Mouse (Mus musculus): ENCODE measurements at regions not wholly inside any gene's neighbourhood (a gene's known extent, or its start where the extent isn't known, plus 50 kb on each side); places are given as distances from the start of the nearest gene placed in this dataset.

GRCm38 (mm10) chr19:14705791-14706190 lies 107.9 kb upstream of the Tle4 start:
- no peak for DNase-seq
- intact Hi-C loops (cut with DNase I) = no loop called here

- DNase-seq = peak; percentile 59
- intact Hi-C loops (cut with DNase I) = no loop called here
Measured at GRCm38 (mm10) chr19:14701116-14701515, 103.3 kb upstream of the Tle4 start.

- no peak for DNase-seq
- intact Hi-C loops (cut with DNase I) = no loop called here
Measured at GRCm38 (mm10) chr19:14695369-14695768, 97.5 kb upstream of the Tle4 start.

- intact Hi-C loops (cut with DNase I) = no loop called here
- DNase-seq = no peak
Measured at GRCm38 (mm10) chr19:14692183-14692582, 94.3 kb upstream of the Tle4 start.

- intact Hi-C loops (cut with DNase I) = no loop called here
Measured at GRCm38 (mm10) chr19:14685628-14686027, 87.8 kb upstream of the Tle4 start.

GRCm38 (mm10) chr19:14684669-14685068 lies 86.8 kb upstream of the Tle4 start:
- DNase-seq = no peak
- intact Hi-C loops (cut with DNase I) = no loop called here

More at GRCm38 (mm10) chr19:14685628-14686027, 87.8 kb upstream of the Tle4 start:
- DNase-seq = no peak

GRCm38 (mm10) chr19:14681306-14681705 lies 83.5 kb upstream of the Tle4 start:
- intact Hi-C loops (cut with DNase I) = no loop called here
- DNase-seq = no peak

GRCm38 (mm10) chr19:14679776-14680175 lies 81.9 kb upstream of the Tle4 start:
- DNase-seq = no peak
- intact Hi-C loops (cut with DNase I) = no loop called here

GRCm38 (mm10) chr19:14678584-14678983 lies 80.7 kb upstream of the Tle4 start:
- DNase-seq = no peak

GRCm38 (mm10) chr19:14676929-14677328 lies 79.1 kb upstream of the Tle4 start:
- DNase-seq = no peak
- intact Hi-C loops (cut with DNase I) = no loop called here

More at GRCm38 (mm10) chr19:14678584-14678983, 80.7 kb upstream of the Tle4 start:
- intact Hi-C loops (cut with DNase I) = no loop called here

GRCm38 (mm10) chr19:14670821-14671104 lies 72.9 kb upstream of the Tle4 start:
- intact Hi-C loops (cut with DNase I) = no loop called here
- no peak for DNase-seq

GRCm38 (mm10) chr19:14670078-14670820 lies 72.4 kb upstream of the Tle4 start:
- intact Hi-C loops (cut with DNase I) = no loop called here
- DNase-seq = no peak

GRCm38 (mm10) chr19:14668512-14669181 lies 70.8 kb upstream of the Tle4 start:
- intact Hi-C loops (cut with DNase I) = no loop called here

GRCm38 (mm10) chr19:14664682-14665417 lies 67.0 kb upstream of the Tle4 start:
- intact Hi-C loops (cut with DNase I) = no loop called here
- no peak for DNase-seq

More at GRCm38 (mm10) chr19:14668512-14669181, 70.8 kb upstream of the Tle4 start:
- no peak for DNase-seq

- intact Hi-C loops (cut with DNase I) = no loop called here
- DNase-seq = no peak
Measured at GRCm38 (mm10) chr19:14664096-14664586, 66.3 kb upstream of the Tle4 start.

- peak; percentile 4 for DNase-seq
- intact Hi-C loops (cut with DNase I) = no loop called here
Measured at GRCm38 (mm10) chr19:14663350-14663749, 65.5 kb upstream of the Tle4 start.

GRCm38 (mm10) chr19:14659725-14660124 lies 61.9 kb upstream of the Tle4 start:
- intact Hi-C loops (cut with DNase I) = no loop called here
- no peak for DNase-seq

- intact Hi-C loops (cut with DNase I) = no loop called here
- no peak for DNase-seq
Measured at GRCm38 (mm10) chr19:14658479-14658878, 60.6 kb upstream of the Tle4 start.

GRCm38 (mm10) chr19:14656022-14656388 lies 58.2 kb upstream of the Tle4 start:
- intact Hi-C loops (cut with DNase I) = no loop called here

GRCm38 (mm10) chr19:14655302-14656021 lies 57.6 kb upstream of the Tle4 start:
- DNase-seq = no peak
- intact Hi-C loops (cut with DNase I) = no loop called here

More at GRCm38 (mm10) chr19:14656022-14656388, 58.2 kb upstream of the Tle4 start:
- DNase-seq = no peak
